Mouse (Mus musculus) ES-E14 (cell line): ENCODE data around the gene Dhx16.

Experiments used
- MAFK ChIP-seq: IDR thresholded peaks from 2 replicates; pipeline ENCODE4 v1.6.1; 2014; ENCODE audit warnings: mild to moderate bottlenecking, low read depth, low read length, inconsistent platforms; ENCODE audit not compliant: insufficient read depth
- ZC3H11A ChIP-seq: IDR thresholded peaks from 2 replicates; pipeline ENCODE4 v1.6.1; 2012; ENCODE audit warnings: low read depth, mild to moderate bottlenecking, inconsistent platforms, low read length, borderline replicate concordance

- TF ChIP-seq MAFK (no peak), ZC3H11A (no peak)
Observed at GRCm38 (mm10) chr17:35870151-35870883, 9.3 kb upstream of the Dhx16 start.
